Mouse (Mus musculus) forebrain, embryonic 12.5 days (tissue): ENCODE results near the gene Map4. TPM values are rescaled to one million over a fixed set of nuclear protein-coding genes. Genes with fewer than 3 reads are reported as not detected.
A peak's percentile ranks its signal among the peaks of the same experiment; 100 is the strongest.
"Not testable (repeated sequence)": the region's sequence is repeated elsewhere in the genome, so short reads cannot be mapped to it uniquely, and the experiment has no call there.

ENCODE experiments used
- ATAC-seq: fragments of 200-750 bp; cut with Nextera tagmentation; 2 replicates; pipeline ENCODE4 v1.8.0; 2017; ENCODE audit warnings: moderate TSS enrichment; ENCODE audit not compliant: low FRiP score
- H3K27ac ChIP-seq: fragments of 300-500 bp; sonication (generic); 2 replicates; pipeline ENCODE4 v1.5.1; 2016; ENCODE audit warnings: mild to moderate bottlenecking
- H3K27me3 ChIP-seq: fragments of 300-500 bp; sonication (generic); 2 replicates; pipeline ENCODE4 v1.6.1; 2016; ENCODE audit warnings: mild to moderate bottlenecking
- H3K36me3 ChIP-seq: fragments of 300-500 bp; sonication (generic); replicated peaks from 2 replicates; pipeline ENCODE4 v1.6.1; 2016; ENCODE audit warnings: mild to moderate bottlenecking
- H3K4me1 ChIP-seq: fragments of 300-500 bp; sonication (generic); 2 replicates; pipeline ENCODE4 v1.6.1; 2016
- H3K4me2 ChIP-seq: fragments of 300-500 bp; sonication (generic); 2 replicates; pipeline ENCODE4 v1.6.1; 2016; ENCODE audit warnings: mild to moderate bottlenecking, moderate library complexity
- H3K4me3 ChIP-seq: fragments of 300-500 bp; sonication (generic); replicated peaks from 2 replicates; pipeline ENCODE4 v1.5.1; 2016; ENCODE audit warnings: mild to moderate bottlenecking
- H3K9ac ChIP-seq: fragments of 300-500 bp; sonication (generic); 2 replicates; pipeline ENCODE4 v1.6.1; 2016; ENCODE audit warnings: mild to moderate bottlenecking
- H3K9me3 ChIP-seq: fragments of 300-500 bp; sonication (generic); 2 replicates; pipeline ENCODE4 v1.6.1; 2016
- WGBS: fragments of 180-500 bp; shearing (Covaris S2); methylation state at CpG from one replicate; pipeline ENCODE4 v1.1.7; 2016; 5-methylcytosine and 5-hydroxymethylcytosine counted together
- polyA plus RNA-seq: library from polyadenylated mRNA; unstranded; fragments of >200 nt; fragmentation: Nextera tagmentation; extraction: Ambion mirVana; gene quantifications from 2 replicates; pipeline ENCODE4 v1.2.1, GENCODE M21; 2016

Map4 gene
- polyA plus RNA-seq, 1 experiment from 2014 or later = 94.5 TPM

DNA sequence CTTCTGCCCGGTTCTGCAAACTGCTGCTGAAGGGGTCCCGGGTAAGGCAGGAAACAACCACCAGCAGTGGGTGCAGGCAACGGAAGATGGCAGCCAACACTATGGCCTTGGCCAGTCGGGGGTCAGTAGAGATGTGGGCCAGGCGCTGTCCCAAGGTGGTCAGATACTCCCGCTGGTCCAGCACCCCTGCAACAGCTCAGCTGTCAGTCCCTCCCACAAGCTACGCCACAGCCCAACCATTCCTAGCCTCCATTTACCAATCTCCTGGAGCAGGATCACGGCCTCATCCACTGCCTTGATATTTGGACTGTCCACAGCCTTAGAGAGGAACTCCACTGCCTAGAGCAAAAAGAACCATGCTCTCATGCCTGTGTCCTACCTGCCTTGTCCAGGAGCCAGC, 154.4 kb downstream of the Map4 start:
- no peaks in the 10 kb centered on the region for H3K27me3 ChIP-seq
- no peaks in the 10 kb centered on the region for H3K4me1 ChIP-seq
- H3K4me3 ChIP-seq = no peak overlapping the region
- no peak overlapping the region for H3K27ac ChIP-seq
- H3K4me2 ChIP-seq = no peak overlapping the region
- H3K9me3 ChIP-seq = no peaks in the 10 kb centered on the region
- WGBS = 94% methylated on average over 8 of the region's 8 CpGs
- peaks cover 99% of the 10 kb centered on the region for H3K36me3 ChIP-seq
- ATAC-seq = no peak
- H3K9ac ChIP-seq = no peak overlapping the region

DNA sequence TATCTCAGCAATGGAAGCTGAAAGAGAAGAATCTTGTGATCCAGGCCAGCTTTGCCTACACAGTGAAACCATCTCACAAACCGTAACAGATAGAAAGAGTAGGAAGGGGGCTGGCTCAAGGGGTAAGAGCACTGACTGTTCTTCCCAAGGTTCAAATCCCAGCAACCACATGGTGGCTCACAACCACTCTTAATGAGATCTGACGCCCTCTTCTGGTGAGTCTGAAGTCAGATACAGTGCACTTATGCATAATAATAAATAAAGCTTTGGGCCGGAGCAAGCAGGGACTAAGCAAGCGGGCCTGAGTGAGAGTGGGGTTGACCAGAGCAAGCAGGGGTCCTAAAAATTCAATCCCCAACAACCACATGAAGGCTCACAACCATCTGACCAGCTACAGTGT, 162.0 kb downstream of the Map4 start:
- no peak overlapping the region for H3K27ac ChIP-seq
- no peaks in the 10 kb centered on the region for H3K9me3 ChIP-seq
- peaks cover 95% of the 10 kb centered on the region for H3K36me3 ChIP-seq
- H3K4me2 ChIP-seq = no peak overlapping the region
- no peaks in the 10 kb centered on the region for H3K4me1 ChIP-seq
- H3K9ac ChIP-seq = no peak overlapping the region
- no peaks in the 10 kb centered on the region for H3K27me3 ChIP-seq
- WGBS = 87% methylated on average over 4 of the region's 4 CpGs
- ATAC-seq = no peak
- no peak overlapping the region for H3K4me3 ChIP-seq

DNA sequence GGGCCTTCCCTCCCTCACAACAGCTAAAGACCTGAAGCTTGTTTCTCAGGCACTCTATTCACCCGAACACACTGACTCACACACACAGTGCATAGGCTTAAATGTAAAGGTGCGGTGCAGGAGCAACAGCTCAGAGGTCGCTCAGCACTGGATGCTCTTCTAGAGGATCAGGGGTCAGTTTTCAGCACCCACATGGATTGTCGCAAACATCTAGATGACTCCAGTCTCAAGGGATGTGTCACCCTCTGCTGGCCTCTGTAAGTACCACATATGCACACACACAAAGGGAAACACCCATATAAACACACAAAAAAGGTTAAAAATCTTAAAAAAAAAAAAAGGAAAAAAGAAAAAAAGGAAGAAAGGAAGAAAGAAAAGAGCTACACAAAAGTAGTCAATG, 163.5 kb downstream of the Map4 start:
- Histone ChIP-seq H3K27me3 (no peaks in the 10 kb centered on the region), H3K27ac (no peak overlapping the region), H3K36me3 (peaks cover 96% of the 10 kb centered on the region), H3K4me1 (no peaks in the 10 kb centered on the region), H3K9me3 (no peaks in the 10 kb centered on the region), H3K4me3 (no peak overlapping the region), H3K9ac (no peak overlapping the region), H3K4me2 (no peak overlapping the region)
- WGBS = 98% methylated on average over 4 of the region's 4 CpGs
- ATAC-seq = no peak

DNA sequence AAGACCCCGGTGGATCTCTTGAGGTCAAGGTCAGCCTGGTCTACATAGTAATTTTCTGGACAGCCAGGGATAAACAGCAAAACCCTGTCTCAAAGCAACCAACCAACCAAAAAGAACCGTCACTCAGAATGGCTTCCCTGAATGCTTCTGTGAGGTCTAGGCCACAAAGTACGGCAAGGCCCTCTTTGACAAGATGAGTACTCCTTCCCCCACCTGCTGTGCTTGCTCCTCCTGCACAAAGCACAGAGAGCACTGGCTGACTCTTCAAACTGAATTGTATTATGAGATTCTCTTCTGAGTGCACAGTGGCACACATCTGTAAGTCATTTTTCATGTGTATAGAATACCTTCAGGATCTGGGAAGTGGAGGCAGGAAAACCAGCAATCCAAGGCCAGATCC, 166.5 kb downstream of the Map4 start:
- 86% methylated on average over 3 of the region's 3 CpGs for WGBS
- no peaks in the 10 kb centered on the region for H3K9me3 ChIP-seq
- H3K4me1 ChIP-seq = peaks cover 7% of the 10 kb centered on the region
- H3K4me3 ChIP-seq = no peak overlapping the region
- no peak overlapping the region for H3K9ac ChIP-seq
- no peak overlapping the region for H3K4me2 ChIP-seq
- ATAC-seq = no peak
- H3K36me3 ChIP-seq = peaks cover 80% of the 10 kb centered on the region
- no peaks in the 10 kb centered on the region for H3K27me3 ChIP-seq
- H3K27ac ChIP-seq = no peak overlapping the region

DNA sequence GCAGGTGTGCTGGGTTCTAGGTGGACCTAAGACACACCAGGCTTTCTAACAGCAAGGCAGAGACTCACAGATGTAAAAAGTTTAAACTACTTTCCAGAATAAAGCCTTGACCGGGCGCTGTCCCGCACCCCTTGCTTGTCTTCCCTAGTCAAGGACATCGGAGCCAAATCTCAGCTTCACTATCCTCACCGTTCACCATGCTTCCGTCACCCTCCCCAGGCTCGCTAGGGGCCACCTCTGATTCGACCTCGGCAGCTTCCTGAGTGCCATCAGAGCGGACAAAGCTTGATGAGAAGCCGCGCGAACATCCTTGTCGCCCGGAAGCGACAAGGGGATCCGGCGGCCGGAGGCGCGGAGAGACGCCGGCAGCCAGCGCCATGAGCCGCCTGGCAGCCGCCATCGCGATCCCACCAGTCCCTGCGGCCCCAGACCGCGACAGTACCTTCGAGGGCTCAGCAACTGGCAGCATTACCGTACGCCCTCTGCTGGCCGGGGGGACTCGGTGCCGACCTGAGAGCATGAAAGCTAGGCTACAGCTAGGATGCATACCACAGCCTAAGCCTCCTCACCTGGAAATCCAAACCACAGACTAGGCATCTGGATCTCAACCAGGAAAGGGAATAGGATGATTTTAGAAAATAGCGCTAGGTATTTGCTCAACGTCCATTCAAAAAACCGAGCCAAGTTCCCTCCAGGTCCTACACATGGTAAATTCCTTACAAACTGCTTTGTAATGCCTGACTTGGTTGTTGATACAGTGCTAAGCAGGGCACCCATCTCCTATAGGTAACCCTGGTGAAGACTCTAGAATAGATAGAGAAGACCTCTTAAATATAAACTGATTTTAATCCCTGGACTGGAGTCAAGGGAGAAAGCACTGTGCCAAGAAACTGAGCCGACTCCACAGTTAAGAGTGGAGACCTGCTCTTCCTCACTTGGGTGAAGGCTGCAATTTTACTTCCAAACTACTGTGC, 169.7 kb downstream of the Map4 start:
- Histone ChIP-seq H3K36me3 (peaks cover 80% of the 10 kb centered on the region), H3K9ac (peak overlapping the region; percentile 78), H3K27ac (no peak overlapping the region), H3K4me2 (peak overlapping the region; percentile 88), H3K4me1 (peaks cover 7% of the 10 kb centered on the region), H3K4me3 (peak overlapping the region; percentile 86), H3K9me3 (no peaks in the 10 kb centered on the region), H3K27me3 (no peaks in the 10 kb centered on the region)
- 3% methylated on average over 41 of the region's 41 CpGs for WGBS
- ATAC-seq = peak; percentile 94

DNA sequence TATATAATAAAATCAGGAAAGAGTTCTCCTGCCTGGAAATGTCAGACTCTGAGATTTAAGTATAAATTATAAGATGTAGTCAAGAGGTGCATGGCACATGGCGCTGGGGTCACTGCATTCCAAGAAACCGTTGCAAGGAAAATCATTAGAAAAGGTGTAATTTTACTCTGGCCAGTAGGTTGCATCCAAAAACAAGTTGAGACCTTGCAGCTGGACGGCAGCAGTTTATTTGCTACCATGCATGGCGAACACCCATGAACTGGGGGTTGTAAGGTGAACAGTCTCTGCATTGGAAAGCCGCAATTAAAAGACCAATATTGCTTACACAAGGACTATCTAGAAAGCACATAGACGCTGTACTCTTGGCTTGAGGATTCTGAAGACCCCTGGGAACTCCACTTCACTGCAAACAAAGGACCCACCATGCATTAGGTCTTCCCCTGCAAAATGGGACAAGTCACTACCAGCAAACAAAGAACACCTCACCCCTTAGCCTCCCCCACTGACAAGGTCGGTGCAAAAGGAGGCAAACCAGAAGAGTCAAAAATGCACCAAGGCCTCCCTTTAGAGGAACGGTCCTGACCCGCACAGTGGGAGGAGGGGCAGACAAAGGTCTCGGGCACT, 185.2 kb downstream of the Map4 start:
- 7% methylated on average over 10 of the region's 10 CpGs for WGBS
- Histone ChIP-seq H3K4me3 (peak overlapping the region; percentile 85), H3K27ac (peak overlapping the region; percentile 98), H3K27me3 (no peaks in the 10 kb centered on the region), H3K4me1 (peaks cover 22% of the 10 kb centered on the region), H3K9ac (peak overlapping the region; percentile 91), H3K9me3 (no peaks in the 10 kb centered on the region), H3K4me2 (peak overlapping the region; percentile 79), H3K36me3 (peaks cover 25% of the 10 kb centered on the region)
- ATAC-seq = no peak

DNA sequence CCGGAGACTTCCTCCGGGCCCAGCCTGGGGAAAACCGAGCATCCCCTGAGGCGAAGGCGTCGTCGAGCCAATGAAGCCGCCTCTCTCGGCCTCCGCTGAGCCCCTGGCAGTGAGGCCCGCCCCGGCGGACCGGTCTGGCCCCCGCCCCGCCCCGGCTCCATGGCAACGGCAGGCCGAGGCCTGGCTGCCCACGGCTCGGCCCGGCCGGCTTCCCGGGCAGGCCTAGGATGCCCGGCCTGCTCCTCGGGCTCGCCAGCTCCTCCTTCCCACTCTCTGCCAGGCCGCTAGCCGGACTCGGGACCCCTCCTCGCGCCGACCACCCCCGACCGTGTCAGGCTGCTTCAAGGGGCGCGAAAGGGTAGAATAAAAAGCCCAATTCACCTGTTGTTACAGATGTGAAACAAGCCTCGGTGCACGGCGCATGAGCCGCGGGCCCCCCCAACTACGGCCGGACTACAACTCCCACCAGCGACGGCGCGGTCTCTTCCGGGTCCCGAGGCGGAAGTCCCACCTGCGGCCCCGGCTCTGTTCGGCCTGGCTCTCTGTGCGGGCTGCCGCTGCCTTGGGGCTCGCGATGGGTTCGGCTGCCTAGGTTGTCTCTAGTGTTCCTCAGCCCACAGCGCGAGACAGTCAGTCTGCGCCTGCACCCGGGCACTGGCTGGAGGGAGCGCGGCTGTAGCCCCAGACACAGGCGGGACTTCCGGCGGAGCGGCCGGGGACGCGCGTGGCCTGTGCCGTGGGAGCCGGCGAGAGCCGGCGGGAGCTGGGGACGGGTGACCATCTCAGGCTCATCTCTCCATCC, 185.9 kb downstream of the Map4 start, which contains the start of gene Smarcc1:
TSS of gene Smarcc1 (plus strand) at position 732 of the 802 bp plus-strand sequence.
- WGBS = under 1% methylated on average over 69 of the region's 79 CpGs
- H3K4me1 ChIP-seq = peaks cover 22% of the 10 kb centered on the region

DNA sequence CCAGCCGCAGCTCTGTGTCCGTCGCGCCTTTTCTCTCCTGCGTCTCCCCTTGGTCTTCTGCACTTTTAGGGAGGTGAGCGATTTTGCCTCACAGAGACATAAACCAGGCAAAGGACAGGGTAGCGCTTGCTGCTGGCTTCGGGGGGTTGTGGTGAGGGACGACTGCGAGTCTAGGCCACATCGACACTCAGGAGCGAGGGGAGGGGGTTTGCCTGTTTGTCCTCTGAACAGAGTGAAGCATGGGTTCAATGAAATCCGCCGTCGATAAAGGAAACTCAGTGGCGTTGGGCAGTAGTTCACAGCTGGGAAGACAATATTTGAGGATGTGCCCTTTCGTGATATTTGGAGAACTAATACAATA, 186.5 kb downstream of the Map4 start, which contains the start of gene Dhx30:
TSS of gene Dhx30 (minus strand) at position 52 of the 361 bp plus-strand sequence.
- Histone ChIP-seq H3K4me1 (peaks cover 22% of the 10 kb centered on the region), H3K4me2 (peak within 1 kb of the TSS; percentile 79), H3K27me3 (no peaks in the 10 kb centered on the region), H3K4me3 (peak within 1 kb of the TSS; percentile 85), H3K9ac (peak within 1 kb of the TSS; percentile 91), H3K27ac (peak within 1 kb of the TSS; percentile 98), H3K9me3 (no peaks in the 10 kb centered on the region), H3K36me3 (peaks cover 13% of the 10 kb centered on the region)
- WGBS = under 1% methylated on average over 16 of the region's 17 CpGs
- ATAC-seq = peak; percentile 36

More for the DNA sequence above, 185.9 kb downstream of the Map4 start, which contains the start of gene Smarcc1:
- Histone ChIP-seq H3K27ac (peak within 1 kb of the TSS; percentile 98), H3K36me3 (peaks cover 18% of the 10 kb centered on the region), H3K4me3 (peak within 1 kb of the TSS; percentile 85), H3K9me3 (no peaks in the 10 kb centered on the region), H3K27me3 (no peaks in the 10 kb centered on the region), H3K9ac (peak within 1 kb of the TSS; percentile 91), H3K4me2 (peak within 1 kb of the TSS; percentile 79)
- ATAC-seq = peak; percentile 96

DNA sequence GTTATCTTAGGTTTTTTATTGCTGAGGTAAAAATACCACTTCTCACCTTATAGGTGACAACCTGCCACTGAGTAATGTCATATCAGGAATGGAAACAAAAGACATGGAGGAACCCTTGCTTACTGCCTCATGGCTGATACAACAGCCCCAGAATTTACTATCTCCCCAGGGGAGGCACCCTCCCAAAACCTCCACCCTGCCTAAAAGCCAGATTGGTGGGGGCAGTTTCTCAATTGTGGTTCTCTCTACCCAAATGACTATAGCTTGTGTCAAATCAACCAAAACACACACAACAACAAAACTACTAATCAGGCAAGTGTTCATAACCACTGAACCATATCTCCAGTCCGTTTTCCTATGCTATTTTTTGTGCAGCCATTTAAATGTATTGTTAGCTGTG, 187.0 kb downstream of the Map4 start:
- WGBS = 50% methylated on average over 1 of the region's 1 CpGs
- Histone ChIP-seq H3K4me1 (peaks cover 22% of the 10 kb centered on the region), H3K9me3 (no peaks in the 10 kb centered on the region), H3K9ac (peak overlapping the region; percentile 91), H3K4me3 (peak overlapping the region; percentile 85), H3K27ac (peak overlapping the region; percentile 98; the same call in 1 of the 2 replicates), H3K4me2 (peak overlapping the region; percentile 79), H3K36me3 (peaks cover 8% of the 10 kb centered on the region), H3K27me3 (no peaks in the 10 kb centered on the region)
- ATAC-seq = no peak

DNA sequence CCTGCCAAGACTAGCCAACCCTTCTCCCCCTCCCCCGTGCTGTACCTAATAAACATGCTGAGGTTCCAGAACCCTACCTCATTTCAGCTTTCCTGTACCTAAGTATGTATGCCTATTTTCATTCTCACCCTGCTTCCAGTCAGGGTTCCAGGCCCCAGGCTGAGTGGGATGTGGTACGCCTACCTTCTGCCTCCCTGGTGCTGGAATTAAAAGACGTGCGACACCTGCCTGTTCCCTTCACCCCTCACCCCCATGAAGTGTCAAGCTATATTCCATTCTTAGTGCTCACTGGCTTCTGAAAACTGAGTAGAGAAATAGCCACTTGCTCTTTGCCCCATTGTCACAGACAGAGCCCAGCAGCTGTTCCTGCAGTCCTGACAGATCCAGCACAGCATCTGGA, 190.2 kb downstream of the Map4 start:
- ATAC-seq = no peak
- Histone ChIP-seq H3K9me3 (no peaks in the 10 kb centered on the region), H3K27me3 (no peaks in the 10 kb centered on the region), H3K27ac (no peak overlapping the region), H3K36me3 (no peaks in the 10 kb centered on the region), H3K4me1 (peaks cover 15% of the 10 kb centered on the region), H3K9ac (no peak overlapping the region), H3K4me2 (no peak overlapping the region), H3K4me3 (no peak overlapping the region)
- WGBS = 79% methylated on average over 4 of the region's 4 CpGs

DNA sequence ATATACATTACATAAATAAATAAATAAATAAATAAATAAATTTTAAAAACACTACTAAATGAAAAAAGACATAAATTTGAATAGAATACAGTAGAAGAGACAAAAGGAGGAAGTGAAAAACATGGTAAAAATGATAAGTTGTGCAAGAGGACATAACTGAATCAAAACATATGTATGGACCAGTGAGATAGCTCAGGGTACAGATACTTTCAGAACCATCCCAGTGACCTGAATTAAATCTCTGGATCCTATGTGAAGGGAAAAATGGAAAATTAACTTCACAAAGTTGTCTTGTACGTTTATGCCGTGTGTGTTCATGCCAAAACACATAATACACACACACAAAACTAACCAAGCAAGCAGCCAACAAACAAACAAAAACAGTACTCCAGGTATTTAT, 192.1 kb downstream of the Map4 start:
- Histone ChIP-seq H3K27me3 (no peaks in the 10 kb centered on the region), H3K4me3 (no peak overlapping the region), H3K4me1 (peaks cover 11% of the 10 kb centered on the region), H3K36me3 (no peaks in the 10 kb centered on the region), H3K9ac (no peak overlapping the region), H3K9me3 (no peaks in the 10 kb centered on the region), H3K27ac (no peak overlapping the region), H3K4me2 (no peak overlapping the region)
- 77% methylated on average over 2 of the region's 2 CpGs for WGBS
- ATAC-seq = no peak

DNA sequence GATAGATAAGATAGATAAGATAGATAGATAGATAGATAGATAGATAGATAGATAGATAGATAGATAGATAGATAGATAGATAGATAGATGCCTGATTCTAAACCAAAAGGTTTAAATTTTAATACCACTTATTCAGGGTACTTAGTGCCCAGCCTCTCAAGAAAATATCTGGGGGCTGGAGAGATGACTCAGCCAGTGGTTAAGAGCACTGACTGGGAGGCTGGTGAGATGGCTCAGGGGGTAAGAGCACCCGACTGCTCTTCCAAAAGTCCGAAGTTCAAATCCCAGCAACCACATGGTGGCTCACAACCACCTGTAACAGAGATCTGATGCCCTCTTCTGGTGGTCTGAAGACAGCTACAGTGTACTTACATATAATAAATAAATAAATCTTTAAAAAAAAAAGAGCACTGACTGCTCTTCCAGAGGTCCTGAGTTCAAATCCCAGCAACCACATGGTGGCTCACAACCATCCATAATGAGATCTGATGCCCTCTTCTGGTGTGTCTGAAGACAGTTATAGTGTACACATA, 192.8 kb downstream of the Map4 start:
- 51% methylated on average over 2 of the region's 2 CpGs for WGBS
- H3K9ac ChIP-seq = not testable (repeated sequence)

More for the DNA sequence above, 192.8 kb downstream of the Map4 start:
- not testable (repeated sequence) for H3K4me3 ChIP-seq, H3K27ac ChIP-seq, ATAC-seq, H3K27me3 ChIP-seq, H3K36me3 ChIP-seq, H3K4me2 ChIP-seq, H3K9me3 ChIP-seq, H3K4me1 ChIP-seq
